Mouse (Mus musculus) megakaryocyte, embryonic 14.5 days (primary cell): Measurements from ENCODE around the gene Gm11232.

ENCODE experiments used
- FLI1 ChIP-seq: IDR thresholded peaks from 2 replicates; pipeline ENCODE4 v1.6.1; 2012; ENCODE audit warnings: low read length, inconsistent platforms, mixed read lengths
- GATA1 ChIP-seq: IDR thresholded peaks from 3 replicates; pipeline ENCODE4 v1.6.1; 2012; ENCODE audit warnings: mixed read lengths, low read length, inconsistent platforms, borderline replicate concordance

DNA sequence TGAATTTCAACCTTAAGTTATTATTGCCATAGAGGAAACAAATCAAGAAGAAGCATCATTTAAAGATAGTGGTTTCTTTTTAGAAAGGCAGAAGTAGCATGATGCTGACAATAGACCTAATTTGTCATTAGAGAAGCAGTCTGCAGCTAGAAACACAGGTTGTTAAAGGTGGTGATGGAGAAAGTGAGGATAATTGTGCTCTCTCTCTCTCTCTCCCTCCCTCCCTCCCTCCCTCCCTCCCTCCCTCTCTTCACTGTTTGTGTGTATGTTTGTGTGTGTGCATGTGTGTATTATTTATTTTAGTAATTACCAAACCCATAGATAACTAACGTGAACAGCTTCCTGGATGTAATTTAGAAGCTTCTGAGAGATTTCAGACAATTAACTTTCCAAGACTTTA lies 7.8 kb upstream of the Gm11232 start:
- no peak for TF ChIP-seq GATA1
- TF ChIP-seq FLI1, result no peak
